1 mouse cellular context compared by ENCODE assay signal in genomic region chr5:135670881-135671280, GRCm38 (mm10).
TF ChIP-seq lines count a peak whose summit lies in the region.

No protein-coding gene starts in this region.

TF ChIP-seq in myocyte, 11 proteins besides CTCF, POLR2A, EP300 and RAD21 (continued from another document):
- TF ChIP-seq REST (IDR thresholded peaks at IDR 0.05; ENCODE audit: insufficient read depth, insufficient read length) (no peak), TCF3 (IDR thresholded peaks at IDR 0.05; ENCODE audit: insufficient read length, low read depth) (no peak), MAX (IDR thresholded peaks at IDR 0.05; ENCODE audit: low read depth) (no peak), USF1 (IDR thresholded peaks at IDR 0.05; ENCODE audit: low read depth) (no peak), SRF (IDR thresholded peaks at IDR 0.05; ENCODE audit: control insufficient read depth, insufficient read length, low read depth) (no peak), MYOD1 (IDR thresholded peaks at IDR 0.05; ENCODE audit: control insufficient read depth in 1 of 3, insufficient read length in 2 of 3, low read depth in 2 of 3) (no peak), CEBPB (IDR thresholded peaks at IDR 0.05; ENCODE audit: insufficient read depth, poor library complexity, severe bottlenecking) (no peak)
